Mouse (Mus musculus) layer of hippocampus, postnatal 14 days (tissue): ENCODE results near the gene Zbed6. TPM values are rescaled to one million over a fixed set of nuclear protein-coding genes. Genes with fewer than 3 reads are reported as not detected.
A peak's percentile ranks its signal among the peaks of the same experiment; 100 is the strongest.
"Not testable (repeated sequence)": the region's sequence is repeated elsewhere in the genome, so short reads cannot be mapped to it uniquely, and the experiment has no call there.

ENCODE experiments used
- DNase-seq, 2 experiments: peaks; one replicate each; pipeline ENCODE4 v3.0.0; 2021 to 2022; ENCODE audit warnings: low spot score in 2 of 2, mixed read lengths in 1 of 2
- long read RNA-seq, 2 experiments: library from polyadenylated mRNA; stranded (forward); transcript quantifications; one replicate each; pipeline ENCODE4 v2.0.0; 2021
- total RNA-seq, 2 experiments: library from RNA; stranded (reverse); gene quantifications; 2 replicates each; pipeline ENCODE4 v1.2.3; 2021

Gene Zbed6
- 1 to 10 TPM; 9.2 to 9.8 TPM for total RNA-seq
- long read RNA-seq, experiment 1, result 0 reads
- long read RNA-seq, experiment 2, result 0 reads

- peak; percentile 66 to 77 for DNase-seq
Observed at GRCm38 (mm10) chr1:133660466-133661202, at the start of gene Zbed6. Gene Zbed6 (minus strand): TSS chr1:133660885.

DNA sequence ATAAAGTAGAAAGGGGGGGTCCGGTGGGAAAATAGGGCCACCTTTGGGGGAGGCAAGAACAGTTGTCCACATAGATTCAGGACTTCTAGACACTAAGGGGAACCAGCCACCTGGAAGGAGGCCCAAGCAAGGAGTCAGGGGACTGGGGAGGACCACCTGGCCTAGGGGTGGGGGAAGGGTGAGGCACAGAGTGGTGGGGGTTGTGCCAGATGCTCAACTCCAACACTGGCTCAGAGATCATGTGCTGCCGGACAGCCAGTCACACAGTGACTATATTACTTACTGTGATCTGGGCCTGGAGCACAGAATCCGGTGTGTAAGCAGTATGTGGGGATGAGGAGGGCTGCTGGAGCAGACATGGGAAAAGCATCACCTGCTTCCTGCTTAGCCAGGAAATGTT is 48.6 kb upstream of the Zbed6 start:
- no peak for DNase-seq

GRCm38 (mm10) chr1:133701824-133702223 is 41.1 kb upstream of the Zbed6 start:
- DNase-seq, result not testable (repeated sequence)

DNA sequence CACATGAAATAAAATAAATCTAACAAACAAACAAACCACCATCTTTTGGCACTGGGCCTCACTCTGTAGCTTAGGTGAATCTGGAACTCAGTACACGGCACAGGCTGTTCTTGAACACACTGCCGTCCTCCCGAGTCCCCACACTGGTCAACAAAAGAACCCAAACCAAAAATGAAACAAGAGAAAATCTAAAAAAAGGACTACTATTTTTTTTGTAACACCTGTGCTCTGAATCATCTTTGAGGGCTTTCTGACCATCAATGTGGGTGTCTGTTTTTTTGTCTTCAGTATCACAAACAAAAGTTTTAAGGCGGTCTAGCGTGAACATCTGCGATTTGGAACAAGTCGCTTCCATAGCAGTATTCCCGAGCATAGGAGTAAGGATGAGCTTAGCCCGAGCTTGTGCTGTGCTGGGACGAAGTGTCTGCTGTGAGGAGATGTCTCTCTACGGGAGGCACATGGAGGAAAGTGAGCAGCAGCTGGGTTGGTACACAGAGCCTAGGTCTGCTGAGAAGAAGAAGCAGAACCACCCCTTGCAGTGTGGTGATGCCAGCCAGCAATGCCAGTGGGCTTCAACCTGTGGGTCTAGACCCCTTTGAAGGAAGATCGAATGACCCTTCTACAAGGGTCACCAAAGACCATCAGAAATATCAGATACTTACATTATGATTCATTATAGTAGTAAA is 37.4 kb upstream of the Zbed6 start:
- DNase-seq, result no peak

GRCm38 (mm10) chr1:133695901-133696300 is 35.2 kb upstream of the Zbed6 start:
- no peak for DNase-seq

DNA sequence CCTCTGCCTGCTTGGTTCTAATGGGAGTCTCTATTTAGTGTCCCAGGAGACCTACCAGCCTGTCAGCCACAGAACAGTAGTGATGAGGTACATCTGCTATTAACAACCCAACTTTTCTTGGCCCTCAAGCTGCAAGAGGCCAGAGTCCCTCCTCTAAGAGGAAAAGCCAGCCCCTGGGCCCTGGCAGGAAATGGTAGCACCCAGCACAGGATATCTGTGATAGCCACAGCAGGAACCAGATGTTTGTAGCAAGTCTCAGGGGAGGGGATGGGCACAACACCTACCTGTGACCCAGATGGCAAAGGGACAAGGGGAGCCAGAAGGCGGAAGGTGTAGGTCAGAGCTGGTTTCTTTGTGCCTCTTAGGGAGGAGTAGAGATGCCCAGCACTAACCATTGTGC is 34.2 kb upstream of the Zbed6 start:
- DNase-seq, result no peak

DNA sequence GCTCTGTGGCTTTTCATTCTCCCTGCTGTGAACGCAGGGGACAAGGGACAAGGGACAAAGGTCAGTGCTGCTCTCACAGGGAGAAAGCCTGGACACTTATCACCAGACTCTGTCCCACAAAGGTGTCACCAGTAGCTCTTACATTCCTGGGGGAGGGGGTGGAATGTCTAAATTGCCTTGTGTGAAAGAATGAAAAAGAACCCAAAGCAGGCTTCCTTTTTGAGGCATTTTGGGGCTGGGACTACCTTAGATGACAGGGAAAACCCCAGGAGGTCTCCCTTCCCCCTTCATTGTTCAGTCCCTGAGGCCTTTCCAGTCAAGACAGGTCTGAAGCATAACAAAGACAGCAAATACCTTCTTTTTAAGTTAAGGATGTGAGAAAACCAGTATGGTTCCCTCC is 33.6 kb upstream of the Zbed6 start:
- DNase-seq, result no peak

GRCm38 (mm10) chr1:133693536-133694114 is 32.9 kb upstream of the Zbed6 start:
- DNase-seq, result no peak

DNA sequence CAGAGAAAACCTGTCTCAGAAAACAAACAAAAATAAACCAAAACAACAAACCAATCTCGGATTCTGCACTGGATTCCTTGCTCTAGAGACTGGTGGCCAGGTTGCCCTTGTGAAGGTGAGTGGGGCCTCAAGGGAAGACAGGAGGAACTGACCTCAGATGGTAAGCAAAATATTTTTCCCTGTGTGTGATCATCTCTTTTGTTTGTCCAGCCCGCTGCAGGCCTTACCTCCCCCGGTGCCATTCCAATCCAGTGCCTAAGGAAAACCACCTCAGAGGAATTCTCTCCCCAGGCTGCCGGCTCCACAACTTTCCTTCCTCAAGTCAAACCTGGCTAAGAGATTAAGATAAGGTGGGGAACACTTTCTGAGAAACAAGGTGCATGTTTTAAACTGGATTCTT is 31.5 kb upstream of the Zbed6 start:
- no peak for DNase-seq

DNA sequence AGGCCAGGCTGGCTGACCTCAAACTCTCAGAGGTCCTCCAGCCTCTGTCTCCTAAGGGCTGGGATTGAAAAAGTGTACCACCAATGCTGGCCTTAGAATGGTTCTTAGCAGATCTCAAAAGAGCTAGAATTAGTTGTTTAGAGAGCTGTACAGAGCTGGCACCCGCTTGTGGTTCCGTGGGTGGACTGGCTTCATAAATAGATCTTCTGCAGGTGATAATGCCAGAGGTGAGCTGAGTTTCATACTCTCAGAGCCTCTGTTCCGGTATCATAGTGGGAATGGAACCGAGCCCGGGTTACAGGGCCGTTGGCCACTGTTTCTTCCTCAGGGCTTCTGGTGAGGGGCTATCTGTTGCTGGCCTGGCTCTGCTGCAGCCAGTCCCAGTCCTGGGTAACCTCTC is 30.4 kb upstream of the Zbed6 start:
- no peak for DNase-seq

- no peak for DNase-seq
Observed at GRCm38 (mm10) chr1:133689897-133690296, 29.2 kb upstream of the Zbed6 start, which contains the start of gene Lax1. Gene Lax1 (minus strand): TSS chr1:133690108.

GRCm38 (mm10) chr1:133688301-133688700 is 27.6 kb upstream of the Zbed6 start:
- DNase-seq, result no peak

- DNase-seq, result peak in 1 of 2 experiments; percentile 27
Observed at GRCm38 (mm10) chr1:133685749-133686519, 25.2 kb upstream of the Zbed6 start.

- no peak for DNase-seq
Observed at GRCm38 (mm10) chr1:133671801-133672200, 11.1 kb upstream of the Zbed6 start.

- no peak for DNase-seq
Observed at GRCm38 (mm10) chr1:133671266-133671665, 10.6 kb upstream of the Zbed6 start.

- DNase-seq, result no peak
Observed at GRCm38 (mm10) chr1:133670776-133671175, 10.1 kb upstream of the Zbed6 start.

- DNase-seq, result no peak
Observed at GRCm38 (mm10) chr1:133670190-133670589, 9.5 kb upstream of the Zbed6 start.

GRCm38 (mm10) chr1:133668618-133669017 is 7.9 kb upstream of the Zbed6 start:
- no peak for DNase-seq

GRCm38 (mm10) chr1:133667721-133668120 is 7.0 kb upstream of the Zbed6 start:
- DNase-seq, result no peak

GRCm38 (mm10) chr1:133665713-133666112 is 5.0 kb upstream of the Zbed6 start:
- not testable (repeated sequence) for DNase-seq

DNA sequence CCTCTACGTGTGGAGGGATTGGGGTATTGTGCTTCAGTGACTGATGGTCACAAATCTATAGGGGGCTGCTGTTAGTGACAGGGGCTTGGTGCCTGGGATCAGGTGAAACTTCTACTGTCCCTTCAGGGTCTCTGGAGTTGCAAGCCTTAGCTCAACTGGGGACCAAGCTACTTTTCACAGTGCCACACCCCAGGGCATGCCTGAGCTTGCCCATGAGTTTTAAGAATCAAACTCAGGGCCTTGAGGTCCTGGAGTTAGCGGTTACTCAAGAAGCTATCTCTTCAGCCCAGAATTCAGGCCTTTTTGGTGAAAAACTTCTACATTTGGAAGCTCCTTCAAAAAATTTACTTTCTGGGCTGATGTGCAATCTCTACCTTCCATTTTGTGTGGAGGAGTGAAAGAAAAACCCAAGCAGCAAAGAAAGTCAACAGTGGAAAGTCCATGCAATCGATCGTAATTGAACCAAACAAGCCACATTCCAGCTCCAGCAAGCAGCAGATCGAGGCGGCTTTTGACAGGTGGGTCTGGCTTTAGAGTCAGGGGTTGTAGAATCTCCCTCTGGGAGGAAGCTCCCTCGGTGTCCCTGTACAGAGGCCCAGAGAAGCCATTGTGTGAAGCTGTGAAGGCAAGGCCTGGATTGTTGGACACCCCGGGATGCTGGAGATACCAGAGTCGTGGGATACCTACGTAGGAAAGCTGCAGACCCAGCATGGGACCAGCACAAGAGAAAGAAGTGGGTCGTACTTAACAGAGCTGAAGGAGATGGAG is 3.7 kb upstream of the Zbed6 start:
- no peak for DNase-seq
